Mouse (Mus musculus) olfactory bulb, adult 2 months (tissue): Measurements from ENCODE around the gene Rgs3.

ENCODE experiments used
- CTCF ChIP-seq: fragments of 200-500 bp; IDR thresholded peaks from 2 replicates; pipeline ENCODE4 v1.5.1; 2012; ENCODE audit warnings: low read depth, mild to moderate bottlenecking, low read length, moderate library complexity; ENCODE audit not compliant: insufficient read depth
- POLR2A ChIP-seq: fragments of 200-500 bp; IDR thresholded peaks from 2 replicates; pipeline ENCODE4 v1.6.1; 2012; ENCODE audit warnings: mild to moderate bottlenecking, low read depth, low read length, moderate library complexity; ENCODE audit not compliant: insufficient read depth

DNA sequence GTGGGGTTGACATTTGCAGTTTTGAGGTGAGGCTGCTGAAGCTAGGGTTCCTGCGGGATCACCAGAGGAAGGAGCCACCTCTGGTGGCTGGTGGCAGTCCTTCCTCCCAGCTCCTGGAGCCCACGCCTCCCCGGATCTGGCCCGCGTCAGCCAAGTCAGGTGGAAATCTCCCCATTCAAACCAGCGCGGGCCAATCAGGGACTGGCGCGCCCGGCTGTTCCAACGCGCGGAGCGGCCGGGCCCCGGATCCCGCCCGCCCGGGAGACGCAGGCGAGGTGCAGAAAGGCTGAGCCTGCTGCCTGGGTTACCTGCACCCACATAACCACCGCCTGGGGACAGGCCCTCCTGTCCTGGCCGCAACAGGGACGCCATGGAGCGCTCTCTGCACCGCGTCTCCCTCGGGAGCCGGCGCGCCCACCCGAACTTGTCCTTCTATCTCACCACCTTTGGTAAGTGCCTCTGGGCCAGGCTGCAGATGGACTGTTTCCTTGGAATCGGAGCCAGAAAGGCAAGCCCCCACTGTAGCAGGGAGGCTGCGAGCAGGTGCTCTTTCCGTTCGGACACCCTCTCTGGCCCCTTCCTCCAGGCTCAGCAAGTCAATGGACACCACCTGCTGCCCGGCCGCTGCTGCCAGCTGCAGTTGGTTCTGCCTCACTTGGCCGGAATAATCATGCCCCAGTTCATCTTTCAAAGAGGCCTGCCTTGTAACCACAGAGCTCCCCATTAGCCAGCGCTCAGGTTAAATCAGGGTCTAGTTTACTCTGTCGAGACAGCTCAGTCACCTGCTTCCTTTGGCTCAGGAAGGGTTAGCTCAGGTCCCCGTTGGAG lies 23.8 kb downstream of the Rgs3 start:
- TF ChIP-seq CTCF, result no peak
- TF ChIP-seq POLR2A, result no peak
